Mouse (Mus musculus): ENCODE data around the gene Rnaseh1.

Rnaseh1 gene

GRCm38 (mm10) chr12:28649141-28650110 is at the start of gene Rnaseh1:
Gene Rnaseh1 (plus strand): TSS chr12:28649602.
- DNase-seq (ENCODE audit: low spot score in 2 of 2), result peak; percentile 84 to 90

GRCm38 (mm10) chr12:28602259-28602658 is 47.1 kb upstream of the Rnaseh1 start:
- no peak for DNase-seq (ENCODE audit: low spot score in 2 of 2)

GRCm38 (mm10) chr12:28603494-28603893 is 45.9 kb upstream of the Rnaseh1 start:
- DNase-seq (ENCODE audit: low spot score in 2 of 2), result no peak

GRCm38 (mm10) chr12:28607546-28608305 is 41.7 kb upstream of the Rnaseh1 start:
- DNase-seq (ENCODE audit: low spot score in 2 of 2), result peak; percentile 26 to 43

- peak in 1 of 2 experiments; percentile 22 for DNase-seq (ENCODE audit: low spot score in 2 of 2)
Measured at GRCm38 (mm10) chr12:28612391-28612790, 37.0 kb upstream of the Rnaseh1 start.

- DNase-seq (ENCODE audit: low spot score in 2 of 2), result no peak
Measured at GRCm38 (mm10) chr12:28614401-28614800, 35.0 kb upstream of the Rnaseh1 start.

GRCm38 (mm10) chr12:28617297-28617696 is 32.1 kb upstream of the Rnaseh1 start:
- DNase-seq (ENCODE audit: low spot score in 2 of 2), result no peak

- no peak for DNase-seq (ENCODE audit: low spot score in 2 of 2)
Measured at GRCm38 (mm10) chr12:28621451-28622166, 27.8 kb upstream of the Rnaseh1 start.

GRCm38 (mm10) chr12:28622167-28622532 is 27.3 kb upstream of the Rnaseh1 start:
- no peak for DNase-seq (ENCODE audit: low spot score in 2 of 2)

GRCm38 (mm10) chr12:28622641-28623040 is 26.8 kb upstream of the Rnaseh1 start:
- DNase-seq (ENCODE audit: low spot score in 2 of 2), result no peak

- no peak for DNase-seq (ENCODE audit: low spot score in 2 of 2)
Measured at GRCm38 (mm10) chr12:28623195-28623594, 26.2 kb upstream of the Rnaseh1 start, which contains the start of gene Colec11. Gene Colec11 (minus strand): TSS chr12:28623377.

GRCm38 (mm10) chr12:28624251-28624650 is 25.2 kb upstream of the Rnaseh1 start:
- no peak for DNase-seq (ENCODE audit: low spot score in 2 of 2)

- DNase-seq (ENCODE audit: low spot score in 2 of 2), result no peak
Measured at GRCm38 (mm10) chr12:28625407-28625806, 24.0 kb upstream of the Rnaseh1 start.

GRCm38 (mm10) chr12:28627092-28627491 is 22.3 kb upstream of the Rnaseh1 start:
- DNase-seq (ENCODE audit: low spot score in 2 of 2), result no peak

GRCm38 (mm10) chr12:28628436-28628835 is 21.0 kb upstream of the Rnaseh1 start:
- no peak for DNase-seq (ENCODE audit: low spot score in 2 of 2)

- DNase-seq (ENCODE audit: low spot score in 2 of 2), result no peak
Measured at GRCm38 (mm10) chr12:28635058-28635534, 14.3 kb upstream of the Rnaseh1 start.

- DNase-seq (ENCODE audit: low spot score in 2 of 2), result peak; percentile 91 to 93
Measured at GRCm38 (mm10) chr12:28635535-28636476, 13.6 kb upstream of the Rnaseh1 start, which contains the start of gene Rps7. Gene Rps7 (minus strand): TSS chr12:28635953.

GRCm38 (mm10) chr12:28636543-28636942 is 12.9 kb upstream of the Rnaseh1 start:
- no peak for DNase-seq (ENCODE audit: low spot score in 2 of 2)

GRCm38 (mm10) chr12:28638778-28639177 is 10.6 kb upstream of the Rnaseh1 start:
- DNase-seq (ENCODE audit: low spot score in 2 of 2), result no peak

- DNase-seq (ENCODE audit: low spot score in 2 of 2), result no peak
Measured at GRCm38 (mm10) chr12:28662628-28663027, 13.2 kb downstream of the Rnaseh1 start.

Measured in frontal cortex, postnatal 14 days (tissue).